Mouse (Mus musculus) cerebellum, adult 2 months (tissue): ENCODE data around the gene Cavin1.

Source experiments
- CTCF ChIP-seq: fragments of 200-500 bp; IDR thresholded peaks from 2 replicates; pipeline ENCODE4 v1.5.1; 2011; ENCODE audit warnings: low read depth, mild to moderate bottlenecking, control low read depth, low read length, moderate library complexity, borderline replicate concordance; ENCODE audit not compliant: insufficient read depth
- POLR2A ChIP-seq: fragments of 200-500 bp; IDR thresholded peaks from 2 replicates; pipeline ENCODE4 v1.6.1; 2011; ENCODE audit warnings: low read length, control low read depth, borderline replicate concordance; ENCODE audit not compliant: insufficient read depth

DNA sequence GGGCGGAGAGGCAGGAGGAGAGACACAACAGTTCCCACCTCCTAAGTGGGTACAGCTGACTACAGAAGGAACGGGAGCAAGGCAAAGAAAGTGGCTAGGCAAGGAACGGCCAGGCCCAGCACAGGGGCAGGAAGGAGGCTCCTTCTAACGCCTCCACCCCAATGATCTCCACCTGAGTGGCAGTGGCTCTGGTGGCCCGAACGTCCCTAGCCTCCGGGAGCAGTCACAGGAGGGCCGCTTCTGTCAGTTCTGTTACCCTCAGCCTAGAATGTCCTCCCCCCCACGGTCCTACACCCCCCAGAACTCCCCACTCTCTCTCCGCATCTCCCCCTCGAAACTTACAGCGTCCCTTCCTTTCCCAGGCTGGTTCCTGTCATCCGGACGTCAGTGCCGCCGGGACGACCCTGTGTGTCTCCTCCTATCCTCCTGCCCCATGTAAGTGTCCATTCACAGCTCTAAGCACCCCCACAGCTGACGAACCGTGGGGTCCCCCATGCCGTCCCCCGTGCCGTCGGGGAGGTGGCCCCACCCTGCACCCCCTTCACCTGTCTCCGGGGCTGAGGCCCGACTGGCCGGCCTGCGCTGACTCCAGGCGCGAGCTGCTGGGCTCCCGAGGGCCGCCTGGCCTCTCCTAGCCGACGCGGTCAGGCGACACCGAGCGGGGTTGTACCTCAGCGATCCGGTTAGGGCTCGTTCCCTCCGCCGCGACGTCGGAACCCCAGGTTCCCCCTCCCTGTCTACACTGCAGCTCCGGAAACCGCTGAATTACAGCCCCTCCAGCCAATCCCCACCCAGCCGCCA, 31.8 kb downstream of the Cavin1 start:
- TF ChIP-seq CTCF, result no peak
- TF ChIP-seq POLR2A, result peak; percentile 57
